Mouse (Mus musculus) liver, embryonic 14.5 days (tissue): Measurements from ENCODE around the gene Pcdh15. TPM values are rescaled to one million over a fixed set of nuclear protein-coding genes. Genes with fewer than 3 reads are reported as not detected.

Source experiments
- ATAC-seq: fragments of 200-750 bp; cut with Nextera tagmentation; 2 replicates; pipeline ENCODE4 v1.8.0; 2017; ENCODE audit warnings: moderate number of reproducible peaks, mild to moderate bottlenecking, moderate library complexity; ENCODE audit not compliant: insufficient read depth
- DNase-seq, 3 experiments: peaks; one replicate each; pipeline ENCODE4 v3.0.0-alpha.2; 2012 to 2013; ENCODE audit warnings: low read depth in 3 of 3, low spot score in 3 of 3
- H3K27ac ChIP-seq: fragments of 300-500 bp; sonication (generic); 2 replicates; pipeline ENCODE4 v1.5.1; 2014; ENCODE audit warnings: moderate library complexity, mild to moderate bottlenecking, control low read depth, inconsistent platforms
- H3K27me3 ChIP-seq: fragments of 300-500 bp; sonication (generic); 2 replicates; pipeline ENCODE4 v1.6.1; 2014; ENCODE audit warnings: mild to moderate bottlenecking, low read length, moderate library complexity; ENCODE audit not compliant: control insufficient read depth, insufficient read depth
- H3K36me3 ChIP-seq: fragments of 300-500 bp; sonication (generic); replicated peaks from 2 replicates; pipeline ENCODE4 v1.6.1; 2014; ENCODE audit warnings: low read depth; ENCODE audit not compliant: control insufficient read depth, insufficient read depth
- H3K4me1 ChIP-seq, 2 experiments: fragments of 200-500 bp in 1 of 2; fragments of 300-500 bp in 1 of 2; sonication (generic) in 1 of 2; replicated peaks; 2 replicates each; pipeline ENCODE4 v1.6.1; 2012 to 2014; ENCODE audit warnings: antibody characterized with exemption in 1 of 2, inconsistent platforms in 1 of 2, low read length in 1 of 2; ENCODE audit not compliant: control insufficient read depth in 2 of 2, insufficient read depth in 2 of 2
- H3K4me2 ChIP-seq: fragments of 300-500 bp; sonication (generic); 2 replicates; pipeline ENCODE4 v1.6.1; 2014; ENCODE audit warnings: low read depth, mild to moderate bottlenecking, control low read depth, moderate library complexity
- H3K4me3 ChIP-seq, 2 experiments: fragments of 200-500 bp in 1 of 2; fragments of 300-500 bp in 1 of 2; sonication (generic) in 1 of 2; 2 replicates each; pipeline ENCODE4 v1.5.1; 2012 to 2014; ENCODE audit warnings: low read depth in 2 of 2, low read length in 2 of 2, mild to moderate bottlenecking in 2 of 2, control low read depth in 1 of 2, inconsistent platforms in 1 of 2, moderate library complexity in 1 of 2; ENCODE audit not compliant: insufficient read depth in 1 of 2
- H3K9ac ChIP-seq: fragments of 300-500 bp; sonication (generic); replicated peaks from 2 replicates; pipeline ENCODE4 v1.6.1; 2014; ENCODE audit warnings: mild to moderate bottlenecking, control low read depth, moderate library complexity
- H3K9me3 ChIP-seq: fragments of 300-500 bp; sonication (generic); 2 replicates; pipeline ENCODE4 v1.6.1; 2016; ENCODE audit warnings: low read length, mixed read lengths; ENCODE audit not compliant: control insufficient read depth
- CTCF ChIP-seq: IDR thresholded peaks from 2 replicates; pipeline ENCODE4 v1.5.1; 2016; ENCODE audit warnings: antibody characterized with exemption, low read depth, control low read depth
- EP300 ChIP-seq: IDR thresholded peaks from 2 replicates; pipeline ENCODE4 v1.6.1; 2016; ENCODE audit warnings: antibody characterized with exemption, low read depth
- WGBS: fragments of 180-500 bp; shearing (Covaris S2); extraction: QIAGEN DNeasy Blood & Tissue Kit; methylation state at CpG from one replicate; pipeline ENCODE4 v1.1.7; 2014; ENCODE audit not compliant: insufficient replicate concordance; 5-methylcytosine and 5-hydroxymethylcytosine counted together
- polyA plus RNA-seq, 2 experiments: library from polyadenylated mRNA; depleted of rRNA in 1 of 2; stranded (reverse) in 1 of 2; unstranded in 1 of 2; fragments of >200 nt; fragmentation: Nextera tagmentation in 1 of 2; extraction: Ambion mirVana in 1 of 2; gene quantifications; 2 replicates each; pipeline versions ENCODE4 v1.2.1 to v1.2.3; 2012 to 2014

The Pcdh15 gene
- polyA plus RNA-seq, 2 experiments: 0.02 TPM; not detected in 1

DNA sequence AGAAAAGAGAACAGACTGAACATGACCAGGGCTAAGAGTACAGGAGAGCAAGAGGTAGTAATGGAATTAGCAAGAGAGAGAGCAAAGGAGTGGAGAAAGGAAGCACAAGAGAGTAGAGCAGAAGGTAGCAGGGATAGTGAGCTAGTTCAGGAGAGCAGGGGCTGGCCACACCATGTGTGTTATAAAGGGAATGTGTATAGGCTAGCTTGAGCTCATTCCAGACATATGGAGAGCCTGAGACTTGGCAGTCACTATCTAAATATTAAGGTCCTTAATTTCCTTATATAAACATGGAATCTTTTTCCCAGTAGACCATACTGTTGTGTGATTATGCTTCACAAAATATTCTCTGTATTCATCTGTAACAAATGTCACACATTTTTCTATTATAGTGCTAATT lies 1159.5 kb downstream of the Pcdh15 start:
- H3K4me1 ChIP-seq: no peaks in the 10 kb centered on the region
- no peak overlapping the region for H3K4me3 ChIP-seq
- no peak overlapping the region for H3K4me2 ChIP-seq
- H3K36me3 ChIP-seq: no peaks in the 10 kb centered on the region
- H3K27ac ChIP-seq: no peak overlapping the region
- ATAC-seq (no peak), DNase-seq (no peak)
- H3K9ac ChIP-seq: no peak overlapping the region
- no peaks in the 10 kb centered on the region for H3K27me3 ChIP-seq
- no peaks in the 10 kb centered on the region for H3K9me3 ChIP-seq
- TF ChIP-seq CTCF: no peak
- no peak for TF ChIP-seq EP300

GRCm38 (mm10) chr10:74269637-74270269 lies 1170.6 kb downstream of the Pcdh15 start:
- no peak for ATAC-seq
- 56% methylated on average over 6 of the region's 6 CpGs for WGBS
- DNase-seq: no peak
- TF ChIP-seq EP300 (no peak), CTCF (no peak)
- Histone ChIP-seq H3K4me3 (no peak overlapping the region), H3K9me3 (no peaks in the 10 kb centered on the region), H3K27me3 (no peaks in the 10 kb centered on the region), H3K9ac (no peak overlapping the region), H3K4me2 (no peak overlapping the region), H3K27ac (no peak overlapping the region), H3K36me3 (no peaks in the 10 kb centered on the region), H3K4me1 (no peaks in the 10 kb centered on the region)

GRCm38 (mm10) chr10:74270894-74271293 lies 1171.8 kb downstream of the Pcdh15 start:
- no peak for DNase-seq
- Histone ChIP-seq H3K36me3 (no peaks in the 10 kb centered on the region), H3K4me1 (no peaks in the 10 kb centered on the region), H3K27ac (no peak overlapping the region), H3K27me3 (no peaks in the 10 kb centered on the region), H3K4me2 (no peak overlapping the region), H3K9ac (no peak overlapping the region), H3K4me3 (no peak overlapping the region), H3K9me3 (no peaks in the 10 kb centered on the region)
- 62% methylated on average over 5 of the region's 5 CpGs for whole genome bisulfite sequencing
- TF ChIP-seq CTCF: no peak
- no peak for TF ChIP-seq EP300
- ATAC-seq: no peak

DNA sequence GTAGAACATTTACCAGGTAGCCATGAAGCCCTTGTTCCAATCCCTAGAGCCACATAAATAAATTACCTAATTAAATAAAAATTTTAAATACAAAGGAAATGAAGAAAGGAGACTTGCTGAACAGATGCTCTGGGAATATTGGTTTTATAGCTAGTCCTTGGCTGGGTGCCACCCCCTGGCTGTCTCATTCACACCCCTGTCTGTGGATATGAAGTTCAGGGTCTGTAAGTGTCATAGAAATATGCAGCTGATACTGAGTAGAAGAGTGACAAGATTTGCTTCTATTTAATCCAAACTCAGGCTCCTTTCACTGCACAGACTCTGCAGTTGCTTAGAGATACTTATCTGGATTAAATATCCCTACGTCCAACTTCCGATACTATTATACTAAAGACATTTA lies 1205.0 kb downstream of the Pcdh15 start:
- H3K4me2 ChIP-seq: no peak overlapping the region
- TF ChIP-seq EP300 (no peak), CTCF (no peak)
- 79% methylated on average over 2 of the region's 2 CpGs for WGBS
- no peaks in the 10 kb centered on the region for H3K27me3 ChIP-seq
- no peaks in the 10 kb centered on the region for H3K9me3 ChIP-seq
- no peak for DNase-seq
- H3K4me3 ChIP-seq: no peak overlapping the region
- no peak overlapping the region for H3K27ac ChIP-seq
- no peaks in the 10 kb centered on the region for H3K4me1 ChIP-seq
- no peak for ATAC-seq
- H3K36me3 ChIP-seq: no peaks in the 10 kb centered on the region
- no peak overlapping the region for H3K9ac ChIP-seq

DNA sequence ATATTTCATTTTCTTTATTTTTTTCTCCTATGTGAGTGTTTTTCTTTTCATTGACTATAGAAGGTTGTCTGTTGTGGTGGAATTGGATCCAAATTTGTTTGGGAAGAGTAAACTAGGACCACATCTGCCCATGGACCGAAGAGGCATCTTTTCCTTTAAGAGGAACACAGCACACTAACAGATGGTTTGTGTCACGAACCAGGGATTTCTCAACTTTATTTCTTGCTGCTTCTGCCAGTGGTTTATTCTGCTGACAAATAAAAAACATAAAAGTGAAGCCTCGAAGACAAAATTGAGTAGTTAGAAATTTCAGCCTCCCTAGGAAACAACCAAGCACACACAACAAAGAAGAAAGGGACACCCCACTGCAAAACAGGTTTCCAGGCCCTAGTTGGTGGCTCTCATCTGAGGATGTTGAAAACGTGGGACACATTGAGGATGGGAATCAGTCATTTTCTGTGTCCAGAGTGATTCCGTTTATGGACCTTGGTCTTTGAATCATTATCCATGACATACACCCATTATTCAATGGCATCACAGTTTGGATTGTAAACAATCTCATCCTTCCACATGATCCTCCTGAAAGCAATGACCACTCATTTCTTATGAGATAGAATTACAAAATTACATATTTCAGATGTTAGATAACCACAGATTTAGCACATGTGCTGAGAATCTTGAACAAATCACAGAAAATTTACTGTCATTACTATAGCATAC lies 1206.5 kb downstream of the Pcdh15 start:
- DNase-seq (no peak), ATAC-seq (no peak)
- Histone ChIP-seq H3K9me3 (no peaks in the 10 kb centered on the region), H3K36me3 (no peaks in the 10 kb centered on the region), H3K9ac (no peak overlapping the region), H3K4me3 (no peak overlapping the region), H3K4me2 (no peak overlapping the region), H3K27me3 (no peaks in the 10 kb centered on the region), H3K27ac (no peak overlapping the region), H3K4me1 (no peaks in the 10 kb centered on the region)
- WGBS: 46% methylated on average over 5 of the region's 5 CpGs
- TF ChIP-seq EP300 (no peak), CTCF (no peak)
